ENCODE assay signal across 26 mouse cellular contexts in the genomic region with DNA sequence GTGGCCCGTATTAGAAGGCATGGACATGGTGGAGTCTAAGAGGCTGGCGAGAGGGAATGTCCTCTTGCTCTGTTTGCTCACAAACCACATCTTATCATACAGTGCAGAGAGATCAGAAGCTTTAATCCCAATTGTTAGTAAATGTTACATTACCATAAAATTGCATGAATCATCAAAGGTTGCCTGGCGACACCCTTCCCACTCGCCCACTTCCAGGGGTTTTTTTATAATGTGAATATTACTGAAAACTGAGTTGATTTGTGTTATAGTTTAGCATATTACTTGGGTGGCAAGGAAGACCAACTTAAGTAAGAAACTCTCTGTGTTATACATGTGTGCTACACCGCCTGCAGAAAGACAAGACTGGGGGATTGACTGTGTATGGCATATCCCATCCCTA.
"Had no signal": no experiment of that assay in that cellular context is flagged by ENCODE, and none has a peak within 500 bp of the region (broad histone marks: within the 10 kb centered on the region; RNA-seq: fewer than 3 reads in every experiment).

No protein-coding gene starts in this region.

- H3K4me3 ChIP-seq: embryonic facial prominence, embryonic 10.5 days; embryonic facial prominence, embryonic 12.5 days; embryonic facial prominence, embryonic 13.5 days; embryonic facial prominence, embryonic 15.5 days; erythroblast, embryonic 14.5 days; forebrain, embryonic 10.5 days; forebrain, embryonic 12.5 days; forebrain, embryonic 13.5 days; forebrain, embryonic 15.5 days; gastrocnemius, adult 2 months; heart, adult 2 months had no signal

- H3K27ac ChIP-seq: embryonic facial prominence, embryonic 10.5 days; embryonic facial prominence, embryonic 12.5 days; embryonic facial prominence, embryonic 13.5 days; embryonic facial prominence, embryonic 15.5 days; forebrain, embryonic 10.5 days; forebrain, embryonic 12.5 days; forebrain, embryonic 13.5 days; forebrain, embryonic 15.5 days; gastrocnemius, adult 2 months; heart, adult 2 months had no signal

- DNase-seq: cerebellum, adult 2 months; cerebellum, adult 8-10 months; cerebellum, adult 9-10 months; cerebellum, adult 9-11 months; cerebellum, postnatal 10 days; cerebellum, postnatal 14 days; cerebellum, postnatal 25 days; cerebellum, postnatal 36 days; embryo, embryonic 11 days; forebrain, postnatal 0 days; gastrocnemius, adult 2 months; gastrocnemius, postnatal 10 days; gastrocnemius, postnatal 14 days; gastrocnemius, postnatal 36 days; heart, adult 11 months; heart, adult 18-20 months; heart, adult 2 months had no signal
